Mouse (Mus musculus): ENCODE measurements at regions not wholly inside any gene's neighbourhood (a gene's known extent, or its start where the extent isn't known, plus 50 kb on each side); places are given as distances from the start of the nearest gene placed in this dataset.

DNA sequence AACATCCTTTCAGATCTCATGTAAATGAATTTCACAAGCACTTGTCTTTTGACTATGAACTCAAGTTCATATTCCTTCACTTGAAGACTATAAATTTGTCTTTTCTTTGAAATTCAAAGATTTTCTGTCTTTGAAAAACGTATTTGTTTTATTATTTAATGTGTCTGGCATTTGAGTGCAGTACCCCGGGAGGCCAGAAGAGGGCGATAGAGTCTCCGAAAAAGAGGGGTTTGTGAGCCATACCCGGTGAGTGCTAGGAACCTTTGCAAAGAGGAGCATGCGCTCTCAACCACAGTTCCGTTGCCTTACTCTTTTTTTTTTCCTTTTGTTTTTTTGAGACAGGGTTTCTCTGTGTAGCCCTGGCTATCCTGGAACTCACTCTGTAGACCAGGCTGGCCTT, 177.6 kb upstream of the Gjb5 start:
- TF ChIP-seq POLR2A (IDR thresholded peaks at IDR 0.05; ENCODE audit: insufficient read length, low read depth) = no peak
- no peak for TF ChIP-seq TCF3 (IDR thresholded peaks at IDR 0.05; ENCODE audit: insufficient read length, low read depth)

All from myocyte (in vitro differentiated cells).